Mouse (Mus musculus): ENCODE data around the gene Commd1.
A peak's percentile ranks its signal among the peaks of the same experiment; 100 is the strongest.

Commd1 gene

DNA sequence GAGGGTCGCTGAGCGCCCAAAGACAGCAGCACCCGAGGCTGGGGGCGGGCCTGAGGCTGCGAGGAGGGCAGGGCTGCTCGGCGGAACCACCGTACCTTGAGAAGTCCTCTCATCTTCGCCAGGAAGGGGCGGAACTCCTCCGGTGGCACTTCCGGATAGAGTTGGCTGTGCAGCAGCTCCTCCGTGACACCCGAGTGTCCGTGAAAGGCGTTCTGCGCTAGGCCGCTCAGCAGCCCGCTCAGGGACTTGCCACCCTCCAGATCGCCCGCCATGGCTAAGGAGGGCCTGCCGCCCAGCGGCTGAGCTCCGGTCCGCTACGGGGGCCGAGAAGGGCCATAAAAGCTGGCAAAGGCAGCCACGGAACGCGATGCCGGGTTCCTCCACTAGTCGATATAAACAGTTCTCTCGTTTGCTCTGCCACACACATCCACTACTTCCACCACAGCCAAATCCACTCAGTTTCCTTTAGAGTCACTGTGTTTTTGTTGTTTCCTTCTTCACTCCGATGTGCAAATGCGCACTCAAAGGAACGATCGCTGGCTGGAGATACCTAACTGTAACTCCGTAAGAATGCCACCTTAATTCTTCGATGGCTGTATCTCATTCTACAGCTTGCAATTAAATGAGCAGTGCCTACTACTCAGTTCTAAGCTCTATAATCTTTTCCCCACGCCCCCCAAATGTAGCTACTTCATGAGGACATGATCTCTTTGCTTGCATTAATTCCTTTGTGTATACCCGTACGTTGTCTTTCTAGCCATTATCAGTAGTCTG, at the start of gene Commd1, which contains the start of gene Gm28048:
Commd1 (minus strand) TSS at position 399 of the 774 bp plus-strand sequence.
Gm28048 (minus strand) TSS at position 107 of the 774 bp plus-strand sequence.
- peak; percentile 95 for DNase-seq

DNA sequence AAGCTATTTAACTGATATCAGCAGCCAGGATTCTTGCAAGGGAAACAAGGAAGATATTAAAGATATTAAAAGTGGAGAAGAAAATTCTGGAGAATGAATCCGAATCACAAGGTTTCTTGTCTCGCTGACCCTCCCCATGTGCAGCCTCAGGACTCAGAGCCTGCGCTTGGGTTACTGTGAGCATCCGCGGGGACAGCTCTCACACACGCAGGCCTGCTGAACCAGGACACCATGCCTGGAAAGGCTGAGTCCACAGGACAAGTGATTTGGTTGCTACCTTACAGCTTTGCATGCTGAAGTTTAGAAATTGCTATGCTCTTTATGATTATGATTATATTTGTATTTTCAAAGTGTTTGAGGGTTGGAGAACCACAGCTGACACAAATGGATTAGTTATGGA, 47.2 kb upstream of the Commd1 start:
- no peak for DNase-seq

DNA sequence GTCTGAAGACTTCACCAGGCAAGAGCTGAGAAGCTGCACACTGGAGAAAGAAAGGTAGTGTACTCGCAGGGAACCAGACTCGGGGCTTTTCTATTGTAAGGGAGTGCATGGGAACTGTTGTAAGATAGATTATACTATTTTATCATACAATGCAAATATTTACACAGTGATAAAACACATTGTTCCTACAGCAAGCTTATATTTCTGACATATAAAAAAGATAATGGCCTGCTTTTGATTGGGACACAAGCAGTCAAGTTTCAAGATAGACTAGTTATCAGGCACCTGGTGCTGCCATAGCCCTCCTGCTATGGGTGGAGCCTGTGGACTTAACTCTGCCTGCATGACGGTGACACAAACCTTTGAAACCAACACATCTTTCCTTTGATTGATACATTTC, 46.8 kb upstream of the Commd1 start:
- DNase-seq: no peak

- no peak for DNase-seq
Measured at GRCm38 (mm10) chr11:23024169-23024568, 42.0 kb upstream of the Commd1 start.

GRCm38 (mm10) chr11:23023155-23023554, 41.0 kb upstream of the Commd1 start:
- DNase-seq: no peak

- no peak for DNase-seq
Measured at GRCm38 (mm10) chr11:23020841-23021240, 38.7 kb upstream of the Commd1 start.

DNA sequence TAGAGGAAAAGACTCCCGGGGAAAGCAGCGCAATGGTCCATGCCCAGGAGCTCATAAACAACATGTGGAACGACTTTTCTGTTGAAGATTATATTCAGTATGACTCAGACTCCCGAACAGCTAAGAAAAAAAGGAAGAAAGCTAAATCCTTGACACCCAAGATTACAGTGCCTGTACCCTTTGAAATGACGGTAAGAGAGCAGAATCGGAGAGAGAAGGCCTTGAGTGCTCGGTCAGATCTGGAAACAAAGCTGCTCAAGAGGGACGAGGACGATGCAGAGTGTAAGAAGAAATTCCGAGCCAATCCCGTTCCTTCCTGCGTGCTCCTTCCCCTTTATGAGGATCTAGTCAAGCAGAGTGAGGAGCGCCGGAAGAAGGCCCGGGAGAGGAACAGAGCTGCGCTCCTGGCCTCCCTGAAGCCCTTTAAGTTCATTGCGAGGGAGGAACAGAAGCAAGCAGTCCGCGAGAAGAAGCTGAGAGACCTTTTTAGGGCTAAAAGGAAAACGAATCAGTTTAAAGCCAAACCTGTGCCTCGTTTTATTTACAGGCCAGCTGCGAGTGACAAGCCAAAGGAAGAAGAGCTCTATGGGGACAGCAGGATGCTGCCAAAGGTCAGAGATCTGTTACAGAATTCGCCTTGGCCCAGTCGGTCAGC, 38.1 kb upstream of the Commd1 start:
- DNase-seq: no peak

DNA sequence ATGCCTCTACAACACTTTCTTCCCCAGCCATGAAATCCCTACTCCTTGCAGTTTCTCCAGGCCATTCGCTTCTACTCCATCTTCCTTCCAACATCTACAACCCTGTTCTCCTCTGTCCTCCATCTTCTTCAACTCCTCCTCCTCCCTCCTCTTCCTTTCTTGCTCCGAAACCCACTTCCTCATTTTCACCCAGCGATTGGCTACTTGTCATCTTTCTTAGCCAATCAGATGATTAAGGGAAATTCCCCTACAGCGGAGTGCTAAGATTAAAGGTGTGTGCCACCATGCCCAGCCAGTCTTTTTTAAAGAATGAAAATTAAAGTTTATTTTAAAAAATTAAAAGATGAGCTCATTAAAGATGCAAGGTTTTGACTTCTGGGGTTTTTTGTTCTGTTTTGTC, 35.8 kb upstream of the Commd1 start:
- no peak for DNase-seq

GRCm38 (mm10) chr11:23014996-23015395, 32.8 kb upstream of the Commd1 start:
- no peak for DNase-seq

- no peak for DNase-seq
Measured at GRCm38 (mm10) chr11:23013580-23014294, 31.6 kb upstream of the Commd1 start.

- peak in 1 of 2 experiments; percentile 23 for DNase-seq
Measured at GRCm38 (mm10) chr11:23013096-23013495, 30.9 kb upstream of the Commd1 start.

- no peak for DNase-seq
Measured at GRCm38 (mm10) chr11:23008824-23009200, 26.6 kb upstream of the Commd1 start.

DNA sequence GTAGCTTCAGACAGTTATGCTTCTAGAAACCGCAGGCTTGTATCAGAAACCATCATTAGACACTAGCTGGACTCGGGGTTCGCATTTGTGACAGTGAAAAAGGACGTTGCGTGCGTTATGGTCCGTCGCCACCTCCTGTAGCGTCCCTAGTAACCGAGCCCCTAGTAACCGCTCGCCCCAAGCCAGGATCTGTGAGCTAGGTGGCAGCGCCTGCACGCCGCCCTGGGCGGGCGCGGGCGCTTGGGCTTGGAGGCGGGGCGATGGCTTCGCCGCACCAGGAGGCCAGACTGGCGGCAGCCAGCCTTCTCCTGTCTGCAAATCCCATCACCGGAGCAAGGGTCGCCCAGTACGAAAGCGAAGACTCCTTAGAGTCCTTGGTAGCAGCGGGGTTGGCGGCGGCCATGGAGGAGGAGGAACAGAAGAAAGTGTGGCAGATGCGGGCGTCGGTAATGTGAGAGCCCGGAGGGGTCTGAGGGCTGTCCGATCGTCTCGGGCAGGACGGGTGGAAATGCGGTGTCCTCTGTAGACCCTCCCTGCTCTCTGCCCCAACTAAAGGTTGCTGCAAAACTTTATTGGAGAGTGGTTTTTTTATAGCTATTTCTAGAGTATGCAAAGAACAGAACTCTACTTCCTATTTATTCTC, 26.1 kb upstream of the Commd1 start:
- DNase-seq: peak; percentile 83 to 88

DNA sequence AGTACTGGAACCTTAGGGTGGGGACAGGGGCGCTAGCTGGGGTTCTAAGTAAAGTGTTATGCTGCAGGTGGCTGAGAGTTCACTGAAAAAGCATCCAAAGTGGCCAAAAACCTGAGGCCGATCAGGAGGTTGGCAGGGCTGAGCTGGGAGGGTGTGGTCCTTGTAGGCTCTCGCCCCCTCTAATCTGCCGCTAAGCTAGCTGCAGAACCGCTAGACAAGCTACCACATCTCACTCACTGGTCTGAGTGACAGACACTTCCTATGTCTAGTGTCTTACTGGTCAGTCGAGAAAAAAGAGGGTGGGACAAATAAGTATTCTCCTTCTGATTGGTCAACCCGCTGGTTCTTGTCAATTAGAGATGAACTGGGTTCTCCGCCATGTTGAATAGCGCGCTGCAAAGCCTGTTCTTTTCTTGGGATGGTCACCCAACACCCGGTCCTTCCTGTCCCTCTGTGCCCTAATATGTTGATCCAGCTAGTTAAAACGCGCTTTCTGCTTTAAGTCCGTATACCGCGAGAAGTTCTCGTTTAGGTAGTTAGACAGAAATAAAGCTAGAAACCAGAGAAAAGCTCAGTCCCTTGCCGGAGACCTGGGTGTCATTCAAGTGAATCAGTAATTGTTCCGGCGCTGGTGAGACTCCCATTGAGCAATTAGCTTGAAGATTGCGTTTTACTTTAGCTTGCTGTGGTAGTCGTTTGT, 25.4 kb upstream of the Commd1 start, which contains the start of gene Fam161a:
Fam161a (plus strand) TSS at position 51 of the 700 bp plus-strand sequence.
- DNase-seq: peak; percentile 77 to 90

GRCm38 (mm10) chr11:23007166-23007480, 24.9 kb upstream of the Commd1 start:
- no peak for DNase-seq

DNA sequence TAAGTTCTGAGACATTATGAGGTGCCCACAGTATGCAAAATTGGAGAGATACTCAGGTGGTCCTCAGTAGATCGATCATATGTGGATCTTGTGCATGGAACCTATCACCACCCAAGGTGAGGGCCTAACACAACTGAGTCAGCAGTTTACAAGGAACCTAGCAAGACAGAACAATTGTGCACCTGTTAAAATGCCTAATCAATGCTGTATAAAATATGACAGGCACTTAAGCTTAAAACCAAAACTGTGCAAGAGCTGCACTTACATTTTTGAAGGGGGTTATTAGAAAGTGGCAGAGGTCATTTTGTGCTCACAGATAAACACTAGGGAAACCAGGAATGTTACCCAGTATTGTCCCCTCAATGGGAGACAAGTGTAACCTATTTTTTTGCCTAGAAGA, 23.1 kb upstream of the Commd1 start:
- no peak for DNase-seq

GRCm38 (mm10) chr11:22998308-22998707, 16.1 kb upstream of the Commd1 start:
- no peak for DNase-seq

DNA sequence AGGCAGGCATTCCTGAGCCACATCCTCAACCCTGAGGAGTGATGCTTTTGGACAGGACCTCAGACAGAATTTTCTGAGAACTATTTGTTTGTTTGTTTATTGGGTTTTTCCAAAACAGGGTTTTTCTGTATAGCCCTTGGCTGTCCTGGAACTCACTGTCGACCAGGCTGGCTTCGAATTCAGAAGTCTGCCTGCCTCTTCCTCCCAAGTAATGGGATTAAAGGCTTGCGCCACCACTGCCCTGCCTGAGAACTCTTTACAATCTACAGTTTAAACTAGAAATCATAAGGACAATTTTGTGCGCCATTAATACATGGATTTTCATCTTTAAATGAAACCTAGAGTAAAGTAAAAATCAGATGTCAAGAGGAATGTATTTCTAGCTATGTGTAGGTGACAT, 13.3 kb upstream of the Commd1 start:
- no peak for DNase-seq

DNA sequence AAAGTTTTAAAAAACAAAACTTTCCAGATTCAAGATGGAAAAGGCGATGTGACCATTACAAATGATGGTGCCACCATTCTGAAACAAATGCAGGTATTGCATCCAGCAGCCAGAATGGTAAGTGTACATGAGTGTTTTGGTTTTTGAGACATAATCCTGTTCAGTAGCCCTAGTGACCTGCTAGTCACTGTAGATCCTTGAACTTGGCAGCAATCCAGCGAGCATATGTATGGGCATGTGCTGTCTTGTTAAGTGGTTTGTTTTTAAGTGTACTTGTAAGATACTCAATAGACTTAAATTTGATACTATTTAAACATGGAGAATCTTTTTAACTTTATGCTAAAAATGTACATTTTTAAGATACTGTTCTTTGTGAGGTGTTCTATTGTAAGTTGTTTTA, 12.1 kb upstream of the Commd1 start:
- peak in 1 of 2 experiments; percentile 39 for DNase-seq

- no peak for DNase-seq
Measured at GRCm38 (mm10) chr11:22991218-22991835, 9.1 kb upstream of the Commd1 start.

GRCm38 (mm10) chr11:22990393-22991126, 8.4 kb upstream of the Commd1 start, which contains the start of gene Cct4:
Gene Cct4 (plus strand): TSS chr11:22990519.
- peak; percentile 94 to 95 for DNase-seq
